Mouse (Mus musculus): Measurements from ENCODE around the gene Usp3. TPM values are rescaled to one million over a fixed set of nuclear protein-coding genes. Genes with fewer than 3 reads are reported as not detected.

Gene Usp3
- polyA plus RNA-seq, 1 experiment from 2014 or later = 42.7 TPM

GRCm38 (mm10) chr9:66620581-66620981 lies 27.6 kb upstream of the Usp3 start:
- H3K9me3 ChIP-seq (replicated peaks; ENCODE audit: control insufficient read depth, low read length) = no peaks in the 10 kb centered on the region
- peak overlapping the region; percentile 10; the same call in 1 of the 2 replicates for H3K4me2 ChIP-seq (ENCODE audit: low read depth, low read length)
- H3K4me1 ChIP-seq (ENCODE audit: control insufficient read depth, insufficient read depth, low read length) = peaks cover 18% of the 10 kb centered on the region
- no peaks in the 10 kb centered on the region for H3K27me3 ChIP-seq (ENCODE audit: control insufficient read depth, insufficient read depth, low read length)
- H3K27ac ChIP-seq (ENCODE audit: low read length) = peak overlapping the region; percentile 44
- H3K4me3 ChIP-seq (ENCODE audit: low read length) = no peak overlapping the region
- no peaks in the 10 kb centered on the region for H3K36me3 ChIP-seq (ENCODE audit: control insufficient read depth, insufficient read depth)
- H3K9ac ChIP-seq (ENCODE audit: low read length) = no peak overlapping the region
- whole genome bisulfite sequencing = 8% methylated on average over 6 of the region's 6 CpGs
- peak; percentile 92 for ATAC-seq (replicated peaks; ENCODE audit: extremely low read depth, insufficient read depth, low FRiP score)

GRCm38 (mm10) chr9:66620055-66620454 lies 27.1 kb upstream of the Usp3 start:
- peaks cover 18% of the 10 kb centered on the region for H3K4me1 ChIP-seq (ENCODE audit: control insufficient read depth, insufficient read depth, low read length)
- no peaks in the 10 kb centered on the region for H3K9me3 ChIP-seq (replicated peaks; ENCODE audit: control insufficient read depth, low read length)
- H3K27me3 ChIP-seq (ENCODE audit: control insufficient read depth, insufficient read depth, low read length) = no peaks in the 10 kb centered on the region
- no peak overlapping the region for H3K4me3 ChIP-seq (ENCODE audit: low read length)
- no peaks in the 10 kb centered on the region for H3K36me3 ChIP-seq (ENCODE audit: control insufficient read depth, insufficient read depth)
- no peak for ATAC-seq (replicated peaks; ENCODE audit: extremely low read depth, insufficient read depth, low FRiP score)
- H3K9ac ChIP-seq (ENCODE audit: low read length) = no peak overlapping the region
- peak overlapping the region; percentile 51 for H3K27ac ChIP-seq (ENCODE audit: low read length)
- 56% methylated on average over 1 of the region's 1 CpGs for WGBS
- no peak overlapping the region for H3K4me2 ChIP-seq (ENCODE audit: low read depth, low read length)

GRCm38 (mm10) chr9:66617812-66618211 lies 24.9 kb upstream of the Usp3 start:
- Histone ChIP-seq H3K4me1 (ENCODE audit: control insufficient read depth, insufficient read depth, low read length) (peaks cover 18% of the 10 kb centered on the region), H3K27ac (ENCODE audit: low read length) (no peak overlapping the region), H3K9me3 (replicated peaks; ENCODE audit: control insufficient read depth, low read length) (no peaks in the 10 kb centered on the region), H3K4me3 (ENCODE audit: low read length) (no peak overlapping the region), H3K4me2 (ENCODE audit: low read depth, low read length) (no peak overlapping the region), H3K9ac (ENCODE audit: low read length) (no peak overlapping the region), H3K27me3 (ENCODE audit: control insufficient read depth, insufficient read depth, low read length) (no peaks in the 10 kb centered on the region), H3K36me3 (ENCODE audit: control insufficient read depth, insufficient read depth) (no peaks in the 10 kb centered on the region)
- no peak for ATAC-seq (replicated peaks; ENCODE audit: extremely low read depth, insufficient read depth, low FRiP score)
- WGBS = 88% methylated on average over 2 of the region's 2 CpGs

GRCm38 (mm10) chr9:66616858-66617257 lies 23.9 kb upstream of the Usp3 start:
- ATAC-seq (replicated peaks; ENCODE audit: extremely low read depth, insufficient read depth, low FRiP score) = no peak
- Histone ChIP-seq H3K4me3 (ENCODE audit: low read length) (no peak overlapping the region), H3K9me3 (replicated peaks; ENCODE audit: control insufficient read depth, low read length) (no peaks in the 10 kb centered on the region), H3K4me1 (ENCODE audit: control insufficient read depth, insufficient read depth, low read length) (peaks cover 24% of the 10 kb centered on the region), H3K36me3 (ENCODE audit: control insufficient read depth, insufficient read depth) (no peaks in the 10 kb centered on the region), H3K27ac (ENCODE audit: low read length) (no peak overlapping the region), H3K9ac (ENCODE audit: low read length) (no peak overlapping the region), H3K27me3 (ENCODE audit: control insufficient read depth, insufficient read depth, low read length) (no peaks in the 10 kb centered on the region), H3K4me2 (ENCODE audit: low read depth, low read length) (no peak overlapping the region)
- 34% methylated on average over 4 of the region's 4 CpGs for WGBS

- Histone ChIP-seq H3K9me3 (replicated peaks; ENCODE audit: control insufficient read depth, low read length) (no peaks in the 10 kb centered on the region), H3K4me3 (ENCODE audit: low read length) (no peak overlapping the region), H3K4me1 (ENCODE audit: control insufficient read depth, insufficient read depth, low read length) (peaks cover 12% of the 10 kb centered on the region), H3K27ac (ENCODE audit: low read length) (no peak overlapping the region), H3K27me3 (ENCODE audit: control insufficient read depth, insufficient read depth, low read length) (no peaks in the 10 kb centered on the region), H3K4me2 (ENCODE audit: low read depth, low read length) (no peak overlapping the region), H3K36me3 (ENCODE audit: control insufficient read depth, insufficient read depth) (no peaks in the 10 kb centered on the region), H3K9ac (ENCODE audit: low read length) (no peak overlapping the region)
- WGBS = 43% methylated on average over 9 of the region's 9 CpGs
- no peak for ATAC-seq (replicated peaks; ENCODE audit: extremely low read depth, insufficient read depth, low FRiP score)
Observed at GRCm38 (mm10) chr9:66615141-66615540, 22.2 kb upstream of the Usp3 start.

- H3K36me3 ChIP-seq (ENCODE audit: control insufficient read depth, insufficient read depth) = no peaks in the 10 kb centered on the region
- WGBS = 82% methylated on average over 7 of the region's 7 CpGs
- peaks cover 6% of the 10 kb centered on the region for H3K4me1 ChIP-seq (ENCODE audit: control insufficient read depth, insufficient read depth, low read length)
- H3K9me3 ChIP-seq (replicated peaks; ENCODE audit: control insufficient read depth, low read length) = no peaks in the 10 kb centered on the region
- H3K4me2 ChIP-seq (ENCODE audit: low read depth, low read length) = no peak overlapping the region
- H3K4me3 ChIP-seq (ENCODE audit: low read length) = no peak overlapping the region
- H3K9ac ChIP-seq (ENCODE audit: low read length) = no peak overlapping the region
- no peak for ATAC-seq (replicated peaks; ENCODE audit: extremely low read depth, insufficient read depth, low FRiP score)
- H3K27ac ChIP-seq (ENCODE audit: low read length) = no peak overlapping the region
- no peaks in the 10 kb centered on the region for H3K27me3 ChIP-seq (ENCODE audit: control insufficient read depth, insufficient read depth, low read length)
Observed at GRCm38 (mm10) chr9:66614547-66614946, 21.6 kb upstream of the Usp3 start.

GRCm38 (mm10) chr9:66613667-66614066 lies 20.7 kb upstream of the Usp3 start:
- Histone ChIP-seq H3K4me2 (ENCODE audit: low read depth, low read length) (no peak overlapping the region), H3K9me3 (replicated peaks; ENCODE audit: control insufficient read depth, low read length) (no peaks in the 10 kb centered on the region), H3K9ac (ENCODE audit: low read length) (no peak overlapping the region), H3K27me3 (ENCODE audit: control insufficient read depth, insufficient read depth, low read length) (no peaks in the 10 kb centered on the region), H3K36me3 (ENCODE audit: control insufficient read depth, insufficient read depth) (no peaks in the 10 kb centered on the region), H3K27ac (ENCODE audit: low read length) (no peak overlapping the region), H3K4me3 (ENCODE audit: low read length) (no peak overlapping the region), H3K4me1 (ENCODE audit: control insufficient read depth, insufficient read depth, low read length) (peaks cover 5% of the 10 kb centered on the region; the same call in 1 of the 2 replicates)
- 78% methylated on average over 7 of the region's 7 CpGs for WGBS
- no peak for ATAC-seq (replicated peaks; ENCODE audit: extremely low read depth, insufficient read depth, low FRiP score)

- peaks cover 5% of the 10 kb centered on the region; the same call in 1 of the 2 replicates for H3K4me1 ChIP-seq (ENCODE audit: control insufficient read depth, insufficient read depth, low read length)
- 0 out of 2 replicates have a peak overlapping the region, but pooled peaks have one; percentile 7 for H3K9ac ChIP-seq (ENCODE audit: low read length)
- ATAC-seq (replicated peaks; ENCODE audit: extremely low read depth, insufficient read depth, low FRiP score) = peak; percentile 84
- peak overlapping the region; percentile 29; the same call in 1 of the 2 replicates for H3K4me3 ChIP-seq (ENCODE audit: low read length)
- 18% methylated on average over 18 of the region's 18 CpGs for WGBS
- no peaks in the 10 kb centered on the region for H3K9me3 ChIP-seq (replicated peaks; ENCODE audit: control insufficient read depth, low read length)
- no peak overlapping the region for H3K27ac ChIP-seq (ENCODE audit: low read length)
- no peaks in the 10 kb centered on the region for H3K36me3 ChIP-seq (ENCODE audit: control insufficient read depth, insufficient read depth)
- peak overlapping the region; percentile 61 for H3K4me2 ChIP-seq (ENCODE audit: low read depth, low read length)
- no peaks in the 10 kb centered on the region for H3K27me3 ChIP-seq (ENCODE audit: control insufficient read depth, insufficient read depth, low read length)
Observed at GRCm38 (mm10) chr9:66611478-66612093, 18.6 kb upstream of the Usp3 start.

- WGBS = 76% methylated on average over 5 of the region's 5 CpGs
Observed at GRCm38 (mm10) chr9:66608817-66609345, 15.9 kb upstream of the Usp3 start.

More at GRCm38 (mm10) chr9:66608817-66609345, 15.9 kb upstream of the Usp3 start:
- no peak for ATAC-seq (replicated peaks; ENCODE audit: extremely low read depth, insufficient read depth, low FRiP score)
- H3K4me2 ChIP-seq (ENCODE audit: low read depth, low read length) = no peak overlapping the region
- H3K36me3 ChIP-seq (ENCODE audit: control insufficient read depth, insufficient read depth) = no peaks in the 10 kb centered on the region
- no peak overlapping the region for H3K9ac ChIP-seq (ENCODE audit: low read length)
- no peaks in the 10 kb centered on the region for H3K9me3 ChIP-seq (replicated peaks; ENCODE audit: control insufficient read depth, low read length)
- H3K4me3 ChIP-seq (ENCODE audit: low read length) = no peak overlapping the region
- no peak overlapping the region for H3K27ac ChIP-seq (ENCODE audit: low read length)
- H3K4me1 ChIP-seq (ENCODE audit: control insufficient read depth, insufficient read depth, low read length) = peaks cover 5% of the 10 kb centered on the region; the same call in 1 of the 2 replicates
- H3K27me3 ChIP-seq (ENCODE audit: control insufficient read depth, insufficient read depth, low read length) = no peaks in the 10 kb centered on the region
